Mouse (Mus musculus): ENCODE results near the gene Klc4.

GRCm38 (mm10) chr17:46648436-46648835, 2.6 kb upstream of the Klc4 start:
- no peak for TF ChIP-seq MAFK (IDR thresholded peaks at IDR 0.05; ENCODE audit: insufficient read depth, low read depth, low read length)
- no peak for TF ChIP-seq ZNF384 (IDR thresholded peaks at IDR 0.05; ENCODE audit: low read depth, low read length)
- no peak for TF ChIP-seq CHD2 (IDR thresholded peaks at IDR 0.05; ENCODE audit: low read depth, low read length)
- TF ChIP-seq HCFC1 (IDR thresholded peaks at IDR 0.05; ENCODE audit: borderline replicate concordance, insufficient read depth, low read length), result no peak
- TF ChIP-seq ZC3H11A (IDR thresholded peaks at IDR 0.05; ENCODE audit: borderline replicate concordance, low read depth, low read length), result no peak

Measured in ES-E14 (cell line).